Mouse (Mus musculus) adrenal gland, postnatal 14 days (tissue): ENCODE data around the gene Spindoc. TPM values are rescaled to one million over a fixed set of nuclear protein-coding genes. Genes with fewer than 3 reads are reported as not detected.

Source experiments
- DNase-seq: peaks from one replicate; pipeline ENCODE4 v3.0.0; 2021; ENCODE audit warnings: mixed read lengths
- microRNA-seq, 2 experiments: library from miRNA; unstranded; fragments of <30 nt; microRNA quantifications; one replicate each; pipeline ENCODE4 v1.2.0; 2021
- total RNA-seq: library from RNA; stranded (reverse); gene quantifications from 2 replicates; pipeline ENCODE4 v1.2.3, GENCODE M21; 2021

Gene Spindoc
- total RNA-seq, 1 experiment from 2014 or later: 23.8 TPM

DNA sequence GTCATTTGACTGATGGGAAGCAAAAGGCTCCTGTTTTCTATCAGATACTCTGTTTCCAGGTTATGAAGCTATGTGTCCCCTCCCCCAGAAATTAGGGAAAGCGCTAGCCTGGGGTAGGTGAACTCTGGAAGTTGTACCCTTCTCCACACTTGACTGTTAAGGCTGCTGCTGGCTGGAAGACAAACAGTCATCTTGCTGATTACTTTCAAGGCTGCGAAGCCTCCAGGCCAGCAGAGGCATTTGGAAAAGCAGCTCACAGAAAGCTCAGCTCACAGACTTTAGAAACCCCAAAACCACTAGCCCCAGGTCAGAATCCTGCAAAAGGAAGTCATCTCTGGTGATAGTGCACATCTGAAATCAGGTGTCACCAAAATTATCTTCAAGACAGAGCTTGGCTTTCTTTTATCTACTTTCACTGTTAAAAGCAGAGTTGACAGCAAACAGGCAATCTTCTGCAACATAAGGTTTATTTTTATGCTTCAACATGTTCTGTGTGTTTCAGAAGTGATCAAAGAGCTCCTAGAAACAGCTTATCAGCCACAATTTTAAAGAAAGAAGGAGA, 44.9 kb downstream of the Spindoc start:
- DNase-seq: peak; percentile 38

DNA sequence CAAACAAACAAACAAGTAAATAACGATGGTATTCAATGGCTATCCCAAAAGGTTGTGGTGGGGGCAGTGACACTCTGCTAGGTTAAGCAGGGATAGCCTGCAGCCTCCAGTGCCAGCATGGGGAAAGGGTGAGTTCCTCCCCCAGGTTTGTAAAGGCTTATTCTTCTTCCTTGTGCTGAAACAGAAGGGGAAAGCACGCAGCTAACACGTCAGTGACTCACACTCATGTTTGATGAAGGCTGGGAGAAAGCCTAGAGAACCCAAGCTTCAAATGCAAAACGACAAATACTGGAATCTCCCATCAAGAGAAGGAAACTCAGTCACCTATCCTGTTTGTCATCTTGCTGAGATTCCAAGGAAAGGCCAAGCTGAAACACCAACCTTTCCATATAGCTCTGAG, 47.1 kb downstream of the Spindoc start:
- DNase-seq: no peak

DNA sequence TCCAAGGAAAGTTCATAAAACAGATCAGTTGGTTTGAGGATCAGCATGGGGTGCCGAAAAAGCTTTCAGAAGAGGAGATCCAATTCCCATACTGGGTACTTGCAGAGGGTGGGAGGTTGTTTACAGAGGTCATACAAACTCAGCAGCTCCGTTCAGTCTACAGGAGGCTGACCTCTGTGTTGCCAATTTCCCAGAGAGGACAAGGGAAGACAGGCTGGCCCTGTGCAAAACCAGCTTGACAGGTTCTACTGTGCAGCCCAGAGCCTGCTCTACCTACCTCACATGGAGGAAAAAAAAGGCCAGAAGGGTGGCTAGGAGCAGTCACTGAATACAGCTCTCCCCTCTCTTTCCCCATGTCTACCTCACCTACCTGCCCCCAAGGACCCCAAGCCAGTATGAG, 48.7 kb downstream of the Spindoc start:
- no peak for DNase-seq

DNA sequence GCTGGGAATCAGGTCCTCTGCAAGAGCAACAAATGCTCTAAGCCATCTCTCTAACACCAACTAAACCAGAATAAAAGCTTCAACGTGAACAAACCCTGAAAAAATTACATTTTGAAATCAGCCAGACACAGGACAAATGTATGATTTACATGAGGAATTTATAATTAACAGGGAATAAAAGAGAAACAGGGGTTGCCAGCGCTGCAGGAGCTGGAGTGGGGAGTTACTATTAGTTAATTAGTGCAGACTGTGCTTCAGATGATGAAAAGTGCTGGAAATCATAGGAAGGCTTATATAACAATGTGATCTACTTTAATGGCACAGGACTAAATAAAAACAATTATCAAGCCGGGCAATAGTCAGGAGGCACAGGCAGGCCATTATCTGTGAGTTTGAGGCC, 61.4 kb downstream of the Spindoc start:
- DNase-seq: no peak

DNA sequence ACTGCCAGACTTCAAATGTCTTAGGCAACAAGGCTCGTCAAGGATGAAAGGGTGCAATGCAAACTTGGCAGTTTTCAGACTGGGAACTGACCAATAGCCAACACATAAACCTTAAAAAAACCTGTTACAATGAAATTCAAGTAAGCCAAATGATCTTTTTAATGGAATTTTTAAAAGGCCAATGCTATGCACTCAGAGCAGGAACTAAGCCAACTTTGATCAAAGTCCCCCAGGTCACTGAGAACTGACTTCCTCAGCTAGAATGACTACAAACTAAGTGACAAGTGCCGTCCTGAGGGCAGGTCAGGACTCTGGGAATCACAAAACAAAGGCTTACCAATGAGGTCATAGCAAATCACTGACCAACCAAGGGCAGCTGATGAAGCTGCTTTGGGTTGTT, 62.6 kb downstream of the Spindoc start:
- peak; percentile 25 for DNase-seq

DNA sequence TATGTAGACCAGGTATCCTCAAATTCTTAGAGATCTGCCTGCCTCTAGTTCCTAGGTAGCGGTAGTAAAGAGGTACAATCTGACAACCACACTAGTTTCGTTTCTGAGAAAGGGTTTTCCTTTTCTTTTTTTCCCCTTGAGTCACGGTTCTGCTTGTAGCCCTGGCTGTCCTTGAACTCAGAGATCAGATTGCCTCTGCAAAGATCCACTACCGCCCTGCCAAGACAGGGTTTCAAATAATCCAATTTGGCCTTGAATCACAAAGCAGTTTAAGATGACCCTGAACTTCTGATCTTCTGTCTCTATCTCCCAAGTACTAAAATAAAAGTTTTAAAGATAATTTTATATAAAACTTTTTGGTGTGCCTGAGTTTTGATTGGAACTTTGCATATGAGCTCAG, 65.1 kb downstream of the Spindoc start:
- peak; percentile 39 for DNase-seq

DNA sequence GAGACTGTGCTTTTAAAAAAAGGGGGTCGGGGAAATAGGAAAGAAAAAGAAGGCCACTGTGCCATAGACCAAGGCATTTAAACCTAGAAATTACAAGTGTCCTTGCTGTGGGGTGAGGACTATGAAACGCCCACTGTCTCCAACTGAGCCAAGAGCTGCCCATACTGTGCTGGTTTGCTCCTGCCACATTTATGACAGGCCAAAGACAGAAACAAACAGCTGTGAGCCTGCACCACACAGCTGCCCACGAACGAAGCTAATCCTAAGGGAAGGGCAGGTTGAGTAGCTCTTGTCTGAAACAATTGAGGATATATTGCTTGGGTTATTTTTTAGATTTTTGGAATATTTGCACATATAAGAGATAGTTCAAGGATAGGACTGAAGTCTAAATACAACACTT, 66.0 kb downstream of the Spindoc start:
- DNase-seq: no peak

DNA sequence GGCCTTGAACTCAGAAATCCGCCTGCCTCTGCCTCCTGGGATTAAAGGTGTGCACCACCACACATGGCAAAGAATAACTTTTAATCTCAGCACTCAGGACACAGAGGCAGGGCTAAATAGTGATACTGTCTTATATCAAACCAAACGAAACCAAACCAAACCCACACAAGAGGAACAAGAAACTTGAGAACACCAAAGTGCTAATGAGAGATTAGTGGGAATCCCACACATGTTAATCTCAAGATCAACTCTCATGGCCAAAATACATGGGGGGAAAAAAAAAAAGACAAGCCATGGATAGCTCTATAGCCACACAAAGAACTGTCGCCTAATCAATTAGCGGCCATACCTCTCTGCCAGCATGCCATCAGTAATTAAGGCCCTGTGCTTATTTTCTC, 67.2 kb downstream of the Spindoc start:
- no peak for DNase-seq

DNA sequence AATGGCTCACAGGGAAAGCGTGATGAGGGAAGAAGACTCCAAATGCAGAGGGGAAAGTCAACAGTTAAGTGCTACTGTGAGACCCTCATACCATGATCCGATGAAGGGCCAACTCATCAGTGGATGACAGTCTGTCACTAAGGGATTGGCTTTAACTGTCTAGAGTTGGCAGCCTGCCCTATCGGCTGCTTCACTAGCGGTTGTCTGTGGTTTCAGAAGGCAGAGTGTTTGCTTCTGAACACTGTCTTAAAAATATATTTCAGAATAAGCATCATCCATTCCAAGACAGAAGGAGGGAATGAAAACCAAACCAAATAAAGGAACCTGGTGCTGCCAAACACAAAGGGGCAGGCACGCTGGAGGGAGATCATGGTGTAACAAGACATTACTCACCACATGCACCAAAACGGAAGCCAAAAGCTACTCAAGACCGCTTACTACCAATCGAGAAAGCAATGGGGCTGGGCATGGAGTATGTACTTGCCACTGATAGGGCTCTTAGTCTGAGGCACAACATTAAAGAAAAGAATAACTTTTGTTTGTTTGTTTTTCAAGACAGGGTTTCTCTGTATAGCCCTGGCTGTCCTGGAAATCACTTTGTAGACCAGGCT, 67.7 kb downstream of the Spindoc start:
- DNase-seq: peak; percentile 42

DNA sequence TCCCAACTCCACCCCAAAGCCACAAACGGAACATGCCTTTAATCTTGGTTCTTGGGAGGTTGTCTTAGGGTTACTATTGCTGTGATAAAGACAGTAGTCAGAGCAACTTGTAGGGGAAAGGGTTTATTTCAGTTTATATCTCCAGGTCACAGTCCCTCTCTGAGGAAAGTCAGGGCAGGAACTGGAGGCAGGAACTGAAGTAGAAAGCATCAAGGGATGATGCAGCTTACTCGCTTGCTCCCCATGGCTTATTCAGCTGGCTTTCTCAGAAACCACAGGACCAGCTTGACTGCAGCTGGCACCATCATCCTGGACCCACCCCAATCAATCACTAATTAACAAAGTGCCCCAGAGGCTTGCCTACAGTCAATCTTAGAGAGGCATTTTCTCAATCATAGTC, 69.1 kb downstream of the Spindoc start:
- DNase-seq: no peak

DNA sequence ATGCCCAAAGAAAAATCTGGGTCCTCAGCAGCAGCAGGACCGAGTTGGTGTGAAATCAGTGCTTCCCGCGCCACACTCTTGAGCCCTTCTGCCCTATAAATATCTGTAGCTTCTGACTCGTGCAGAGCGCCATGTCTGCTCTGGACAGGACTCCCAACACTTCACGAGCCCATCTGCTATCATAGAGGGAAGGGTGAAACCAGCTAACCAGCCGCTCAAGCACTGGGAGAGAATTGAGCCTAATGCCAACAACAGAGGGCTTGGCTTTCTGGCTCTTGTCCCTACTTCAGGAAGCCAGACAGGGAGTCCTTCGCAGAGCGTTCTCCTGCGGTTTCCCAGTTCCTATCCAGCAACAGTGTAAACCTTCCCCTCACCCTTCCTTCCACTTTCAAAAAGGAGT, 71.5 kb downstream of the Spindoc start:
- peak; percentile 40 for DNase-seq

DNA sequence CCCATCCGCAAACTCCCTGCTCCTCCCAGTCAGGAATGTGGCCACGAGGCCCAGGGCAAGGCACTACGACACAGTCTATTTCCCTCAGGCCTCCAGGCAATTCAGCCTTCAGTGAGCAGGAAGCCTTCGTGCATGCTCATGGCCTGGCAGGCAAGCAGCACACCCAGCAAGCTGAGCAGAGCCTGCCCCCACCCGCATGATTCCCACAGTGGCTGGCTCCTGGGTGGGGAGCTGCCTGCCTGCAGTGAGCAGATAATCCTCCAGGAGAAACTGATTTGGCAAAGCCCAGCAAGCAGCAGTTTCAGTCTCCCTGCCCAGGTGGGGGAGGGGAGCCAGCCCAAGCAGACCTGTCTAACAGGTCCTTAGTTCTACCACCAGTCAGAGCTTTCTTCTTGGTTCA, 72.1 kb downstream of the Spindoc start:
- peak; percentile 70 for DNase-seq

DNA sequence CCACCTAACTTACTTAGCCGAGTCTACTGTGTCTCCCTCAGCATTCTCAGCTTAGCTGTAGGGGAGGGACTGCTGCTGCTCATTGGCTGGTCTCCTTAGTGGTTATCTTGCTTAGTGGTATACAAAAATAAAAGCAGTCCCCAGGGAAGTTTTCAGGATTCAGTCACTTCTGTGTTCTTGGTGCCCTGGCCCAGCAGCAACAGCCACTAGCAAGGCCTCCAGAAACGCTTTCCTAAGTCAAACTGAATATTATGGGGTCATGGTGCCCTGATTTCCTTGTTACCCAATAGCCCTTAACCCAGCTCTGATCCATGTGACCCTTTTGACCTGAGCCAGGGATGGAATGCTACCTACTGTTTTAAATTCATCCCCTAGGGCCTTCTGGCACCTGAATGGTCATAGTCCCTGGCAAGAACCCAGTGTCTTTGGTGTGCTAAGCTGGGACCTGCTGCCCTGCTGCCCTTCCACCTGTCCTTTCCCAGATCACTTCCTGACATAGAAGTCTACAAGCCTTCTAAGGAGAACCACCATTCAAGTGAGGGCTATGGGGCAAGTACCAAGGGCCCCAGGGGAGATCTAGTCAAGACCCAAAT, 73.0 kb downstream of the Spindoc start:
- DNase-seq: peak; percentile 36

DNA sequence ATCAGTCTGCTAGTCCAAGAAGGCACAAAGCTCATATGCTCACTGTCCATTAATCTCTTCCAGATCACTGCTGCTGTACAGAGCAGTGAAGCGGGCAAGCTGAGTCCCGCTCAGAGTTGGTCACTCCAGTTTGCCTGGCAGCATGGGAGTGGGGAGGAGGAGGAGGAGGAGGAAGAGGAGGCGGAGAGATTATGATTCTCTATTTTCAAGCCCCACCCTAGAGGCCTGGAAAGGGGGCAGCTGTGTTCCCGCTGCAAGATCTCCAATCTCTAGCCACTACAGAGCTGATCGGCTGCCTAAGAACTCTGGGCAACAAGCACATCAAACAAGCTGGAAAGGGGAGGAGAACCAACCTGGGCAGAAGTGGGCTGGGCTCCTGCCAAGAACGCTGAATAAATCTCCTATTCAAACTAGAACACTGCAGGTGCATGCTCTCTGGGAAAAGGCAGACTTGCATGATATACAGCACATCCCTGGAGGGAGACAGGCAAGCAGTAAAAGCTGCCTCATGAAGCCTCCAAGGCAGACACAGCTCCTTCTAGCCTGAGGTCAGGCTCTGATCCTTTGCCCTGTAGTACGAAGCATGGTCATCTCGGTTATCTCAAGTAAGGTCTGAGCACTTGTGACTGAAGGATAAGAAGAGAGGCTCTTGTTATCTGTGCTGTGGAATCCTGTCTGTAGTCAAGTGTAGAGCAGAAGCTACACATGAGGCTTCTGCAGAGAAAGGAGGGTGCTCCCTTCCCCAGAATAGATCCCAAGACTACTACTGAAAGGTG, 74.6 kb downstream of the Spindoc start:
- peak; percentile 34 for DNase-seq

DNA sequence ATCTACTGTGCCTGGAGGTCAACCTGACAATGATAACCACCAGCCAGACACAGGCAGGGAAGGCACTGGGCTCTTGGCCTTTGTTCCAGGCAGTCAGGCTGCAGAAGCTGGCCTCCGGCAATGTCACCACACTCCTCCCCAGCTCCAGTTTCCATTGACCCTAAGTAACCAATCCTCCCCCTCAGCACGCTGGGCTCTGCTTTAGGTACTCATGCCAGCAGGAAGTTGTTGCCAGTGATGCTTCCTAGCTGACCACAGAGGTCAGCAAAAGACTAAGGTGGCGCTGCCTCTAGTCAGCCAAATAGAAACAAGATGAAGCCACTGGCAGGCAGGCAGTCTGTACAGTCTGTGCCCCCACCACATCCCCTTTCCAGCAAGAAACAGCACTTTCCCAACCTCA, 75.8 kb downstream of the Spindoc start:
- peak; percentile 58 for DNase-seq

DNA sequence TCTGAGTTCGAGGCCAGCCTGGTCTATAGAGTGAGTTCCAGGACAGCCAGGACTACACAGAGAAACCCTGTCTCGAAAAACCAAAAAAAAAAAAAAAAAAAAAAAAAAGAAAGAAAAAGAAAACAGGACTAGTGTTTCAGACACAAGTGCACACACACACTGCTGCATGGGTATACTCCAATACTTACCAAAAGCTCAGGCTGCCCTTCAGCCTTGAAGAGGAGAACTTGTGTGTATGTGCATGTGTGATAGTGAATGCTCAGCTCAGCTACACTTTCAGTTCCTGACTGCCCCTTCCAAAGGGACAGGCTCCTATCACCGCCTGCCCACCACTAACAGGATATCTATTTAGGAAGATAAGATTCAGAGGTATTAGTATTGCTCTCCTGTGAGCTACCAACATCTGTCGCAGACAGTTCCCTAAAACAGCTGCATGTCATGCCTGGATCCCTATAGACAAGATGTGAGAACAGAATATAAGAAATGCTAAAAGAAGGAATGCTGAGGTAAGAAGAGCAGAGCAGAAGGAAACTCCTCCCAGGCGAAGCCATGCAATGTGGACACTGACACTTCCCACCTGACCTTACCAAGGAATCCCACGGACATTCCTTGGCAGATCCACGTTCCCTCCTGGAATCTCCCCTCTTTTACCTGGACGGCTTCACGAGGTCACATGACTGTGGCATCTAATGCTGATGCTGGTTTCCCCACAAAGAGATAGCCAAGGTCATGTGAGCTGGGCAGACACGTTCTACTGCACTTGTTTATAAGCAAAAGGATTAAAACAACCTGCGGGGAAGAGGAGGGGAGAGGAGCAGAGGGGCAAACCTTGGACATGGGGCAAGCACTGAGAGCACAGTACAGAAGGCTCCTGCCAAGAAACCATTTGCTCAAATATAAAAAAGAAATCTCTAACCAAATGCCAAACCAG, 77.1 kb downstream of the Spindoc start:
- no peak for DNase-seq

DNA sequence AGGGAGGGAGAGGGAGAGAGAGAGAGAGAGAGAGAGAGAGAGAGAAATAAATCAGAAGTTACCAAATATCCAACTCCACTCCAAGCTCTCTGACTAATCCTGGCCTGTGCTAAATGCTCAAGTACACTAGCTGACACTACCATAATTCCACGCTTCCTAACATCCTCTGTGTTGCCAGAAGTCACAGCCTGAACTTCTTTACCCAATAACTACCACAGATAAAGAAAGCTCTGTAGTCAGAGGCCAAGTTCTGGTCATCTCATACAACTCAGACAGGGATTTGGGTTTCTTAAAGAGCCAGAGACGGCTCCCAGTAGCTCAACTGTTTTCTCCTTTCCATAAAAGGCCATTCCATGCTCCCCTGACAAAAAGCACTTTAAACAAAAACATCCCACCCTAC, 78.0 kb downstream of the Spindoc start:
- DNase-seq: no peak

Small RNAs within 50 kb of the gene (microRNA-seq; reads per million reads assigned to microRNA genes)
- gene Mir6991: 0 to 0.38 reads per million in 2 experiments

Other genes starting within 250 kb of the Spindoc start
- 103 and 124 TPM in 2 replicates for gene Otub1, start 176.7 kb downstream of the Spindoc start, total RNA-seq
- 1,334 and 1,491 TPM in 2 replicates for gene Cox8a, start 165.4 kb downstream of the Spindoc start, total RNA-seq
- 27.9 and 30.6 TPM in 2 replicates for gene Naa40, start 141.8 kb downstream of the Spindoc start, total RNA-seq
- gene Rcor2, start 115.7 kb downstream of the Spindoc start, total RNA-seq: 3.4 and 4.1 TPM in 2 replicates
- 70.0 and 85.3 TPM in 2 replicates for gene Mark2, start 41.1 kb downstream of the Spindoc start, total RNA-seq
- gene 2700081O15Rik, start 34.6 kb upstream of the Spindoc start, total RNA-seq: 29.0 and 32.4 TPM in 2 replicates
- 127 and 134 TPM in 2 replicates for gene Rtn3, start 100.3 kb upstream of the Spindoc start, total RNA-seq
- 95.0 and 101 TPM in 2 replicates for gene Atl3, start 111.0 kb upstream of the Spindoc start, total RNA-seq
- 72.9 and 79.7 TPM in 2 replicates for gene Pla2g16, start 174.5 kb upstream of the Spindoc start, total RNA-seq
- 15.7 and 20.8 TPM in 2 replicates for gene Lgals12, start 224.2 kb upstream of the Spindoc start, total RNA-seq
- 0.67 TPM in 1 of 2 replicates, not detected in the other for gene Hrasls5, start 229.5 kb upstream of the Spindoc start, total RNA-seq